Mouse (Mus musculus) yolk sac, embryonic 10.5 days (tissue): ENCODE measurements at regions not wholly inside any gene's neighbourhood (a gene's known extent, or its start where the extent isn't known, plus 50 kb on each side); places are given as distances from the start of the nearest gene placed in this dataset.

Experiments used
- DNase-seq: peaks from one replicate; pipeline ENCODE4 v3.0.0-alpha.2; 2017; ENCODE audit warnings: low spot score

- no peak for DNase-seq
These were observed 60.6 kb upstream of the Kras start for GRCm38 (mm10) chr6:145310601-145311000.

DNA sequence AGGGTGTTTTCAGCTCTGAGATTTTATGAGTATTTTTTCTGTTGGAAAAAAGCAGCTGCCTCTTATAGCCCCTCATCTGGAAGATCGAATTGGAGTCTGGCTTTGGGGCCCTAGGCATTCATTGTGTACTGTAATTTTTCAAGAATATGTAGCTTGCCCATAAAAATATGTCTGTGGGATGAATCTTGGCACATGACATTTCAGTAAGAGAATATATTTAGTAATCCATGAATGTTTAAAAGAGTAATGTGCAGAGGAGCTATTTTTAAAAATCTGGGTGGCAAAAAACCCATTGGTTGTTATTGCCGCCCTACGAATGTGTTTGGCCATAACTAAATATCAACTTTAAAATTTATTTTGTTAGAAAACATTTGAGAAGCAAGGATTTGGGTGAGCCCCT is 59.0 kb upstream of the Kras start:
- no peak for DNase-seq

GRCm38 (mm10) chr6:145307237-145307636 is 57.2 kb upstream of the Kras start:
- no peak for DNase-seq

DNA sequence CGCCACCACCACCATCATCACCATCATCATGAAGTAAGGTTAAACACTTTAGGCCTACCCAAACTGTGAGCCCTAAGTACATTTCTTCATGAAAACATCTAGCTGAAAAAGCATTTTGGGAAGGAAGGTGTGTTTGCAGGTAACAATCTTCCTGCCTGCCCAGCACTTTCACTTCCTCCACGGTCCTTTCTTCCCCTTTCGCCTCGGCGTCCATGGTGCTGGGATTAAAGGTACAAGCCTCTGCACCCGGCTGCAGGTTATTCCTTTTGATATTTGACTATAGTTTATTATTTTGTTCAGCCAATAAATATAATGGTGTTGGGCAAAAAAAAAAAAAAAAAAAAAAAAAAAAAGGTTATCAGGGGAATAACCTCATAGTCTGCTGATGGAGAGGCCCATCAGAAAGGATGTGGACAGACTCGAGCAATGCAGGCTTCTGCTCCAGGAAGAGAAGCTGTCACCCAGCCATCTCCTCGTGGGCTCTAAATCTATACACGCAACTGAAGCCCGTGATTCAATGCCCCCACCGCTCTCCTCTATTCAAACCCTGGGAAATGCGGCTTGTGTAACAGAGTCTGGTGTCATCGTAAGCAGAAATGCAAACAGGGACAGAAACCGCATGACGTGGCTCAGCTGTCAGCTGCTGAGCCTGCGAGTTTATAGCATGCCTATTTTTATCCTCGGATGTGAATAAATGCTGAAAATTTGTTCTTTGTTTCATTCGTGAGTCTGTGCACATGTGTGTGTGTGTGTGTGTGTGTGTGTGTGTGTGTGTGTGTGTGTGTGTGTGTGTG is 56.5 kb upstream of the Kras start:
- peak; percentile 36 for DNase-seq

- DNase-seq: no peak
These were observed 55.6 kb upstream of the Kras start for GRCm38 (mm10) chr6:145305669-145306068.

DNA sequence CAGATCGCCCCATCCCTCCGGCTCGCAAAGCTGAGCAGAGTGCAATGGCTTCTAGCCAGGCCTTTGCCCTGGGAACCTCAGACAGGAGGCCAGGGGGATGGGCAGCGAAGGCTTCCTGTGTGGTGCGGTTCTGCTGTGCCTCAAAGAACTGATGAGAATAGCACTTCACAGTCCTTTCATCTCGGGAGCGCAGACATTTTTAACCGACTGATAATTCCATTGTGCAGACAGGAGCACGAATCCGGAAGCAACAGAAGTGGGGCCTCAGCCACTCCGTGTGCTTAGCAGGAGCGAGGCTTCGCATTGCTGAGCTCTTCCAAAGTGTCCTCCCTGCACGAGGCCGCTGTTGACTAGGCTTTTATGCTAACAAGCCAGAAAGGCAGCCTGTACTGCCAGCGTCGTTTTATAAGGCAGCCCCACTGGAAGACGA is 53.6 kb upstream of the Kras start:
- peak; percentile 62 for DNase-seq

- no peak for DNase-seq
These were observed 53.0 kb upstream of the Kras start for GRCm38 (mm10) chr6:145302907-145303640.

- DNase-seq: no peak
These were observed 52.1 kb upstream of the Kras start for GRCm38 (mm10) chr6:145302105-145302504.

GRCm38 (mm10) chr6:145300266-145300858 is 50.3 kb upstream of the Kras start:
- no peak for DNase-seq
